Mouse (Mus musculus) kidney, postnatal 0 days (tissue): ENCODE measurements around the gene E030018B13Rik. TPM values are rescaled to one million over a fixed set of nuclear protein-coding genes. Genes with fewer than 3 reads are reported as not detected.
A peak's percentile ranks its signal among the peaks of the same experiment; 100 is the strongest.

Source experiments
- ATAC-seq: fragments of 200-750 bp; cut with Nextera tagmentation; replicated peaks from 2 replicates; pipeline ENCODE4 v1.8.0; 2017; ENCODE audit warnings: low read depth, moderate number of reproducible peaks, moderate TSS enrichment, moderate library complexity; ENCODE audit not compliant: low FRiP score
- DNase-seq: peaks from one replicate; pipeline ENCODE4 v3.0.0-alpha.2; 2016; ENCODE audit warnings: low spot score
- H3K27ac ChIP-seq: fragments of 300-500 bp; sonication (generic); 2 replicates; pipeline ENCODE4 v1.5.1; 2014; ENCODE audit warnings: mild to moderate bottlenecking
- H3K27me3 ChIP-seq: fragments of 300-500 bp; sonication (generic); 2 replicates; pipeline ENCODE4 v1.6.1; 2014; ENCODE audit warnings: low read length, mixed read lengths; ENCODE audit not compliant: insufficient read depth
- H3K36me3 ChIP-seq: fragments of 300-500 bp; sonication (generic); 2 replicates; pipeline ENCODE4 v1.6.1; 2014; ENCODE audit warnings: low read length, mixed read lengths; ENCODE audit not compliant: insufficient read depth
- H3K4me1 ChIP-seq: fragments of 300-500 bp; sonication (generic); replicated peaks from 2 replicates; pipeline ENCODE4 v1.6.1; 2014; ENCODE audit warnings: antibody characterized with exemption, low read length, mixed read lengths; ENCODE audit not compliant: insufficient read depth
- H3K4me2 ChIP-seq: fragments of 300-500 bp; sonication (generic); 2 replicates; pipeline ENCODE4 v1.6.1; 2014; ENCODE audit warnings: mild to moderate bottlenecking, low read length, moderate library complexity, mixed read lengths
- H3K4me3 ChIP-seq: fragments of 300-500 bp; sonication (generic); replicated peaks from 2 replicates; pipeline ENCODE4 v1.5.1; 2014; ENCODE audit warnings: low read depth, low read length
- H3K9ac ChIP-seq: fragments of 300-500 bp; sonication (generic); 2 replicates; pipeline ENCODE4 v1.6.1; 2014; ENCODE audit warnings: low read depth, low read length
- H3K9me3 ChIP-seq: fragments of 300-500 bp; sonication (generic); replicated peaks from 2 replicates; pipeline ENCODE4 v1.6.1; 2016; ENCODE audit warnings: low read length, inconsistent platforms, mixed read lengths
- CTCF ChIP-seq: IDR thresholded peaks from 2 replicates; pipeline ENCODE4 v1.5.1; 2016; ENCODE audit warnings: antibody characterized with exemption, low read depth, mild to moderate bottlenecking, moderate library complexity
- WGBS: fragments of 180-500 bp; shearing (Covaris S2); extraction: QIAGEN DNeasy Blood & Tissue Kit; methylation state at CpG from one replicate; pipeline ENCODE4 v1.1.7; 2014; 5-methylcytosine and 5-hydroxymethylcytosine counted together
- polyA plus RNA-seq: library from polyadenylated mRNA; unstranded; fragments of >200 nt; fragmentation: Nextera tagmentation; extraction: Ambion mirVana; gene quantifications from 2 replicates; pipeline ENCODE4 v1.2.1, GENCODE M21; 2015

E030018B13Rik gene
- polyA plus RNA-seq: not detected in 2 replicates

DNA sequence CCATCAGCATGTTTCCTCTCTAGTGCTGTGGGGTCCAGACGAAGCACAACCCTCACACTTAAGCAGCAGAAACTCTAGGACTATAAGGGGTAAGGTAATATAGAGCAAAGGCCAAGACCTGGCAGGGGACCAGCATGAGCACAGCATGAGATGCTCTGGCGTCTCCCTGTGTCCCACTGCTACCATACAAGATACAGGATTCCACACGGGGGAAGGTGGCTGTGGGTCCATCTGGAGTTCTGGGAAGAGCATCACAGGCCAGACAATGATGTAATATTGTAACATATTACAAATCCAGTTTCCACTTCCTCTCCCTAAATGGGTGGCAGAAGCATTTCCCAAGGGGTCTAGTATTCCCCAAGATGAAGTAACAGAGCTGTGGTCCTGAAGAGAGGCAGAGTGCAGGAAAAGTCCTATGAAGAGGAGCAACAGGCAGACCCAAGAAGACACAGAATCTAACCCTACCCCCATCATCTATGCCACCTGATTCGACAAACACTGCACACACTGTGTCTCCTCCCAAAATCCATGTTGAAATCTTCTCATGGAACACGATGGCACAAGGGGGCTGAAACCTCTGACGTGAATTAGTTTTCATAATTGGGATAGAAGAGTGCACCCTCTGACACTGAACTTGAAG lies at the start of gene E030018B13Rik:
Gene E030018B13Rik, plus strand, starts transcription at position 590 of the 640 bp plus-strand sequence.
- Histone ChIP-seq H3K4me1 (peaks cover 40% of the 10 kb centered on the region), H3K9me3 (no peaks in the 10 kb centered on the region)

DNA sequence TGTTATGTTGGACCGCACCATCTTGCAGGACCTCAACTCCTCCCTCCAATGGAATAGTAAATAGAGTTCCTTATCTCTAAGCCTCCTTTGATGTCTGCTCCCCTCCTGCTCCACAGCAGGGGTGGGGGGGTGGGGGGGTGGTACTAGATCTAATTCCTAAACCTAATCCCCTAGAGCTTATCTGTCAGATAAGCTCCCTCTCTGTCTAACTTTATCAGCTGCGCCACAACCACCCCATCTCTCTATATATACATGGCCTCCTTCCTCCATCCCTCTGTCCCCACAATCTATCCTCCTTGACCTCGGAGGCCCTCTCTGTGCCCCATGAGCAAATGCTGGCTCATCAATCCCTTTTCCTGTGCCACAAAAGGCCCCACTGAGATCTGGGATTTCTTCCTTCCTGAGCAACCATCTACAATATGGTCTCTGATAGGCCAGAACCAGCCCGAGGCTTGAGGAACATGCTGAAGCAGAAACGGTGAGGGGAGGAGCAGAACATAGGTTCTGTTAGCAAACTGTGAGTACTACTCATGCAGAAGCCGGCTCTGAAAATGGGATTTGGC lies 48.2 kb upstream of the E030018B13Rik start:
- Histone ChIP-seq H3K36me3 (no peaks in the 10 kb centered on the region), H3K27ac (no peak overlapping the region), H3K27me3 (no peaks in the 10 kb centered on the region), H3K4me1 (no peaks in the 10 kb centered on the region), H3K4me2 (no peak overlapping the region), H3K4me3 (no peak overlapping the region), H3K9ac (no peak overlapping the region), H3K9me3 (no peaks in the 10 kb centered on the region)
- no peak for ATAC-seq
- 81% methylated on average over 6 of the region's 6 CpGs for WGBS
- no peak for TF ChIP-seq CTCF
- DNase-seq: no peak

More for the DNA sequence above, at the start of gene E030018B13Rik:
- DNase-seq (no peak), ATAC-seq (no peak)
- H3K27me3 ChIP-seq: no peaks in the 10 kb centered on the region
- no peak within 1 kb of the TSS for H3K4me2 ChIP-seq
- no peak for TF ChIP-seq CTCF
- 0 out of 2 replicates have a peak, but pooled peaks cover 2% of the 10 kb centered on the region for H3K36me3 ChIP-seq
- 89% methylated on average over 6 of the region's 6 CpGs for WGBS
- H3K27ac ChIP-seq: peak within 1 kb of the TSS; percentile 25; the same call in 1 of the 2 replicates
- H3K9ac ChIP-seq: no peak within 1 kb of the TSS
- no peak within 1 kb of the TSS for H3K4me3 ChIP-seq

DNA sequence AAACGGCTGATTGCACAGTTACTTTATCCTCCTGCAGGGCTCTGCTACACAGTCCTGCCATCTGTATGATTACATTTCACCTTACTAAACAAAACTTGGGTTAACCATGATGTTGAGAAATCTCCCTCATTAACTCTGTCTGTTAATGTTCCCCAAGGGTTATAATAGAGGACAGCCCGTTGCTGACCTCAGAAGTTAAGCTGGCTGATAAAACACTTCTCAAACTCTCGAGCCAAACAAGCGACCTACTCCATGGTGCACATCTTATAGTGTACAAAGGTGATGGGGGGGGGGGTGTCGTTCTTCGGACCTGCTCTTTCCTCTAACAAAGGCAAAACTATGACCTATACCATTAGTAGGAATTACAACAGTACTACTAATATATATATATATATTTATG lies 45.0 kb upstream of the E030018B13Rik start:
- no peak for DNase-seq
- Histone ChIP-seq H3K9ac (no peak overlapping the region), H3K4me2 (no peak overlapping the region), H3K27me3 (no peaks in the 10 kb centered on the region), H3K36me3 (no peaks in the 10 kb centered on the region), H3K4me3 (no peak overlapping the region), H3K4me1 (no peaks in the 10 kb centered on the region), H3K9me3 (no peaks in the 10 kb centered on the region), H3K27ac (no peak overlapping the region)
- TF ChIP-seq CTCF: no peak
- ATAC-seq: peak; percentile 72
- 66% methylated on average over 6 of the region's 6 CpGs for WGBS

DNA sequence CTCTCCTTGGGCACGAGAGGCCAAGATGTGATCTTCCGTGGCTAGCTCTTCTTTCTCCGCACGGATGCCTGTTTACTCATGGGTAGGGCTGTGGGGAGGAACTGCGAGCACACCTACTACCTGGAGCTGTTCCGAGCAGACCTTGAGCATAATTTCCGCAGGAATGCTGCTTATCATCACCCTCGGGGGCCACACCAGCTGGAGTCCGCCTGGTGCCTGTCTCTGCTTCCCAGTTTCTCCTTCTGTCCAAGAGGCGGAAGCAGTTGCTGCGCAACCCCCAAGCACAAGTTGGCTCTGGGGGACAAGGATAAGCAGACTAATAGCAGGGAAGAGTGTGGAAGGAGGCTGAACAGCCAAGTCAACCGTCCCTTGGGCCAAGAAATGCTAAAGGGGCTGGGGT lies 42.8 kb upstream of the E030018B13Rik start:
- H3K4me2 ChIP-seq: no peak overlapping the region
- WGBS: 63% methylated on average over 12 of the region's 12 CpGs
- no peaks in the 10 kb centered on the region for H3K27me3 ChIP-seq
- no peak for DNase-seq
- H3K4me3 ChIP-seq: no peak overlapping the region
- H3K27ac ChIP-seq: no peak overlapping the region
- no peaks in the 10 kb centered on the region for H3K9me3 ChIP-seq
- no peak for TF ChIP-seq CTCF
- ATAC-seq: no peak
- H3K36me3 ChIP-seq: no peaks in the 10 kb centered on the region
- no peaks in the 10 kb centered on the region for H3K4me1 ChIP-seq
- H3K9ac ChIP-seq: no peak overlapping the region

DNA sequence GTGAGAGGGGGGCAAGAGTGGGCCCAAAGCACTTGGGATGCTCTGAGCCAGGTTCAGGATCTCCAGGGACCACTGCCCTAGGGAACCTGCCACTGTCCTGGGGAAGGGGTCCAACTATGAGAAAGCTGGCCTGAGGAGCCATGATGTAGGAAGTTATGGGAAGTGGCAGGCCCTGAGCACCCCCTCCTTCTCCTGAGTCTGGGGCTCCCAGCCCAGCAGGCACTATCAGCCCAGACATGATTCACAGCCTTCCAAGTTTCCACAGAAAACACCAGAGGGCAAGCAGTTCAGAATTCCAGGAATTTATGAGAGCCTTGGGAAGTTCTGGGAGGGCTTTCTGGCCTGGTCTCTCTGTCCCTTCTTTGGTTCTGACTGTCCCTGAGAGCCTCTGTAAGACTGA lies 41.0 kb upstream of the E030018B13Rik start:
- ATAC-seq (no peak), DNase-seq (peak; percentile 47)
- no peak overlapping the region for H3K4me3 ChIP-seq
- no peaks in the 10 kb centered on the region for H3K36me3 ChIP-seq
- H3K9me3 ChIP-seq: no peaks in the 10 kb centered on the region
- no peak overlapping the region for H3K9ac ChIP-seq
- H3K4me1 ChIP-seq: no peaks in the 10 kb centered on the region
- TF ChIP-seq CTCF: no peak
- no peak overlapping the region for H3K4me2 ChIP-seq
- H3K27ac ChIP-seq: no peak overlapping the region
- no peaks in the 10 kb centered on the region for H3K27me3 ChIP-seq

DNA sequence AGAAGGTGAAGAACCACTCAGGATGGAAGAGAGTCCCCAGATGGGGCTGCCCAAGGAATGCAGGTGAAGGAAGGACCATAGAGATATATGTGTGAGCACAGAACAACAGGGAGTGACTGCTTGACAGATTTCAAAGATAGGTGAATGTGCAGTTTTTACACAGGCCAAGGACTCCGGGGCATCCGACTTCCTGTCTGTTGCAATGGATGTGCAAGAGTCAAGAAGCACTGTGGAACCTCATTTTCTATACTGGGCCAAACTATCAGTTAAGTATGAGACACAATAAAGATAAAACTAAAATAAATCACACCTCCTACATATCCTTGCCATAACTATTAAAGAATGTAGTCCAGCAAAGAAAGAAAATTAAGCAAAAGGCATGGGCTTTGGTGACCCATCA lies 40.0 kb upstream of the E030018B13Rik start:
- H3K36me3 ChIP-seq: no peaks in the 10 kb centered on the region
- no peak overlapping the region for H3K4me3 ChIP-seq
- no peak overlapping the region for H3K4me2 ChIP-seq
- H3K9ac ChIP-seq: no peak overlapping the region
- no peak for TF ChIP-seq CTCF
- WGBS: 59% methylated on average over 2 of the region's 2 CpGs
- H3K27me3 ChIP-seq: no peaks in the 10 kb centered on the region
- no peaks in the 10 kb centered on the region for H3K4me1 ChIP-seq
- no peak for DNase-seq
- ATAC-seq: no peak
- H3K9me3 ChIP-seq: no peaks in the 10 kb centered on the region
- no peak overlapping the region for H3K27ac ChIP-seq
